Mouse (Mus musculus) heart, postnatal 36 days (tissue): ENCODE results near the gene Calhm6. TPM values are rescaled to one million over a fixed set of nuclear protein-coding genes. Genes with fewer than 3 reads are reported as not detected.

Source experiments
- DNase-seq, 2 experiments: peaks; one replicate each; pipeline ENCODE4 v3.0.0; 2021 to 2022
- intact Hi-C: fragments of 180-260 bp; cut with DNase I; formaldehyde crosslinking; loops from one replicate; pipeline ENCODE4 v1.15.1; 2025
- total RNA-seq, 2 experiments: library from RNA; stranded (reverse); gene quantifications; 2 replicates each; pipeline ENCODE4 v1.2.3; 2021

Gene Calhm6
- total RNA-seq, 2 experiments from 2014 or later: not detected

DNA sequence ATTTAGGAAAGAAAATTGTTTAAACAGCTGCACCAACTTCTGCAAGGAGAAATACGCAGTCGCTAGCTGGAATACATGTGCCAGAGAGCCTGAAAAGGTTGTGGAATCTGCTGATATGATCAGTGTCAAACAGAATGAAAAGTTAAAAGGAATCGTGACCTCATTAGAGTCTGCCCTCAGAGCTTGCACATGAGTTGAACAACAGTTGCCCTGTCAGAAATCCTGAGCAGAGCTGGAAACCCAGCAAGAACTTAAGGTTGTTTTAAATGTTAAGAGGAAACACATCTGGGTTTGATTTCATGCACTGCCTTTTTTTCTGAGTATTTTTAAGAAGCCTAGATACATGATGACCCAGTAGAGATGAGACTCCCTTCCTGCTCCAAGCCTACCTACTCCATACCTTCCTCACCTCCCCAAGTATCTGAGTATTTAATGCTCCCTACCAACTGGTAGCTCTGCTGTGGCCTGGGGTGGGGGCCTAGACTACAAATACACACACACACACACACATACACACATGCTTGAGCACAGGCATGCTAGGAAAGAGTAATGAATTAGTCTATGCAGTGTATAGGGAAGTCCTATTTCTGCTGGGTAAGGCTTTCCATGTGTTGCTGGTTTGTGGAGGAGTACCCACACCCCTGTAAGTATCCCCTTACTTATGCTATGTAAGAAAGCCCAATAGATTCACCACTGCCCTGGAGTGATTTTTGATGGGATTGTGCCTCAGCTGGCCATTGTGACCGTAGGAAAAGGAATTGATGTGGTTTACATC, 15.6 kb downstream of the Calhm6 start:
- DNase-seq: no peak
- intact Hi-C loops: no loop called here

DNA sequence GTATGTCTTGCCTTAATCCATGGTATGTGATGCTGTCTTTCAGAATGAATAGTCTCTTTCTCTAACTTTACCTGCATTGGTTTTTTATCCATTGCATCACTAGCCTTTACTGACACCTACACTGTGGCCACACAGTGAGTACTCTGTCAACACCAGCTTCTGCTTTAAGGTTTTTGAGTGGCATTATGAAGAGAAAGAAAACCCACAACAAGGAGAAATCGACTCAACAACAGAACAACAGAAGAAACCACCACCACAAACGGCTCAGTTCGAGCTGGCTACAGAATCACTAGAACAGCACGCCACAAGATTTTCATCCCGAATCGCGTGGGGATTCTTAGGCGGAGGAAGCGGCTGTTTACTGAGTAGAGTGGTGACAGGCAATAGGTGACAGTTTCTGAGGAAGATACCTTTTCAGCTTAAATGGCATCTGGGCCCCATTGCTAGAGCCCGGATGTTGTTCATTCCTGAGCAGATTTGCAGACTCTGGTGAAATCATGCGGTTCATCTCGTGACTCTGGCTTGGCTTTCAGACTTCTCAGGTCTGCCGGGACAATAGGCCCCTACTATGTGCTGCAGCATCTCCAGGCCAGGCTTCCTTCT, 16.8 kb downstream of the Calhm6 start:
- intact Hi-C loops: no loop called here
- DNase-seq: no peak

DNA sequence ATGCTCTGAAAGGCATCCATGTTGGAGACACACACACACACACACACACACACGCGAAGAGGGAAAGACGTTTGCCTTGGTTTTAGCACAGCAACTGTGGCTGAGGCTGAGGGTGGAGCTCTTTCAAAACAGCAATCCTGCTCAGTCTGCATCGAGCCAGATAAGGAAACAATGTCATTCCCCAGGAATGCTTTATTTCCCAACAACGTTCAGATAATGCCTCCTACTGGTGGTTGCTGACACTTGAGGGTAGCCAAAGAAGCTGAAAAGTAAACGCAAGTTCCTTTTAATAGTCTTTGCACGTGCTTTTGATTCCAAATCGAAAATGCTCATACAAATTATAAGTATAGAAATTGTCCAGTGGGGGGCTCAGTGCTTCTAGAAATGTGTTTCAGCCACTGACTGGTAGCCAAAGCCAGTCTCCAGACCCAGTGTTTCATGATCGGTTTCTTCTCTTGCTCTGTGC, 31.3 kb downstream of the Calhm6 start, which contains the start of gene Calhm5:
Gene Calhm5 (minus strand): TSS at position 102 of the 466 bp plus-strand sequence.
- intact Hi-C loops: loop anchor here (2.0 kb wide), 3 partner anchors 60 to 186 kb away; partner anchors contain the start of genes Trappc3l and Tspyl1
- peak; percentile 33 to 60 for DNase-seq

DNA sequence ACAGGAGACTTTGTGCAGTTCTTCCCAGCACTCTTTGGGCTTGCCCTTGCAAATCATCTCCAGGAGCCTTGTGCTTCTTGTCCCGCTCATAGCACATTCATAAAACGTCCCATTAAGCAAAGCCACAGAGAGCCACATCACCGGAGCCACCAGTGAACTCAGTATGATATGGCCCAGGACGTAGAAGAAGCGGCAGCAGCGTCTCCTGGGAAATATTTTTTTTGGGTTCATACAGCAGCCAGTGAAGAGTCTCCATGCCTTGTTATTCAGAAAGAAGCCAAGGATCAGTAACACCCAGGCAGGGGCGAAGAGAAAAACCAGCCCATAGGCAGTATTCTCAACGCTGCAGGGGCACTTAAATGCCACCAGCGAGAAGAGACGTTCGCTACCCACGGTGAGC, 31.8 kb downstream of the Calhm6 start:
- peak in 1 of 2 experiments; percentile 14 for DNase-seq
- intact Hi-C loops: loop anchor here (2.0 kb wide), 3 partner anchors 59 to 187 kb away; partner anchors contain the start of genes Trappc3l and Tspyl1

DNA sequence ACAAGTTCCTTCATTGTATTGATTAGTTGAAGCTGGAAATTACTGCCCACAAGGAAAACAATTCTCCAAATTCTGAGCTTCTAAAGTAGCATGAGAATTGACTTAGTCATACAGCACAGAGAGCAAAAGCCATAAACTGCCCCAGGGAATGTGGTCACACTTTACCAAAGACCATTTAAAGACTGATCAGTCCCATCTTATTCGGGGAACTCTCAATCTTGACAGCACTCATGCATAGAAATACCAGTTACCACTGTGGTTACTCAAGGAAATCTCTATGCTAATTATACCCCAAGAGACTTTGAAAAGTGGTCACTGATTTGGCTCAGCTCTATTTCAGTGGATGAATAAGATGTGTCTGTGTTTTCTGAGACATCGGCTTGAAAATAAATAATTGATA, 32.6 kb downstream of the Calhm6 start:
- intact Hi-C loops: no loop called here
- no peak for DNase-seq

DNA sequence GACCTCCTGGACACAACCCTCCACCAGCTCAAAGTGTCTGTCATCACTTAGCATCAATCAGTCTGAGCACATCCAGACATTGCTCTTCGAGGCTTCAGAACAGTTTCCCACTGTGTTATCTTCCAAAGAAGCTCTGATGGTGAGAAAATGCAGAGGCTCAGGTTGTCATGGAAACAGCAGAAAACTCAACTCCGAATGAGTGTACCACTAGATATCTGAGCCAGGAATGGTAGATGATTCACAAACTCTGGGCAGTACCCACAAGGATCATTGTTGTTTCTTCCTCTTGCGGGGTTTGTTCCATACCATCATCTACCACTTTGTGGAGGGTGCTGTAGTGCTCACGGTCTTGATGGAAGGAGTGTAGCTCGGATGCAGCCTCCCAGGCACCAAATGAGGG, 35.9 kb downstream of the Calhm6 start:
- intact Hi-C loops: no loop called here
- DNase-seq: no peak

DNA sequence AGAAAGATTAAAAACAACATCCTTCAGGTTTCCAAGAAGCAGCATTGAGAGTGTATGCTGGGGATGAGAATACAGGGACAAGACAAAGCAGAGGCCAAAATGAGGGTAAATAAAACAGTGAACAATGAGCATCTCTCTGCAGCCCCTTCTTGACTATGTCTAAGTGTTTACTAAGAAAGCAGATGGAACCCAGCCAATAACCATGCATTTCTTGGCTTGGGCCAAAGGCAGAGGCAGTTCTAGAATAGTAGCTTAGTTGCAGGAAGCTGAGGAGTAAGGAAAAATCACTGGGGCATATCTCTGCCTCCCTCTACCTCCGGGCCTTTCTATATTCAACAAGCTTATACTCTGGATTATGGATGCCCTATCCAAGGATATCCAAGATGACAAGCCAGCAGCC, 37.3 kb downstream of the Calhm6 start:
- DNase-seq: no peak
- intact Hi-C loops: no loop called here

DNA sequence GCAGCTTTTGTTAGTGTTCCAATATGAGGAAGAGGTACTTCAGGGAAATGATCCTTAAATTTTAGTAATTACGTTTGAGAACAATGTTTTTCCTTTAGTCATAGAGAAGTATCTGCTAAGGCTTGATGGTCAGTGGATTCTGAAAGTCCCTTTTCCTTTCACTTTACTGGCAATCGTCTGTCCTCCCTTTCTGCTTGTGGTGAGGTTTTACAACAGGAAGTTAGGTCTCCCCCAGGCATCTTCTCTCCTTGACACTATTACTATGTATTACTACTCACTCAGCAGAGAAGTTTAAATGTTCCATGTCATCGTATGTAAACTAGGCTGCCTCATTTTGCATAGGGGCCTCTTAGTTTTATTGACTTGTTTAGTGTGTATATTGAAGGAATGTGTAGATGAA, 38.3 kb downstream of the Calhm6 start:
- DNase-seq: no peak
- intact Hi-C loops: no loop called here

DNA sequence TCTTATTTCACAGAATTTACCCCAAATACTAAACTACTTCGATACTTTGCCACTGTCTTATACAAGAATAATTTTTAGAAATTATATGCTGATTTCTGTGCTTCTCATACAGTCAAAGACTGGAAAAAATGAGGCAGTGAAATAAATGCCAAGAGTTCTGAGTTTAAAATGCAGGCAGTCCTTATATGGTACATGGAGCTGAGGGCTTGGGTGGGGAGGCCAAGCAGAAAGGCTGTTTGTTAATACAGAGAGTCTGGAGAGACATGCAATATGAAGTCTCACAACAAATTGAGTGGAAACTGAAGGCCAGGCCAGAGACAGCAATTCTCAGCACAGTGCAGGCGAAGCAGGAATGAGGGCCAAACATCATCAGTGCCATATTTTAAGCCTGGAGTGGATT, 39.3 kb downstream of the Calhm6 start:
- intact Hi-C loops: no loop called here
- DNase-seq: no peak

DNA sequence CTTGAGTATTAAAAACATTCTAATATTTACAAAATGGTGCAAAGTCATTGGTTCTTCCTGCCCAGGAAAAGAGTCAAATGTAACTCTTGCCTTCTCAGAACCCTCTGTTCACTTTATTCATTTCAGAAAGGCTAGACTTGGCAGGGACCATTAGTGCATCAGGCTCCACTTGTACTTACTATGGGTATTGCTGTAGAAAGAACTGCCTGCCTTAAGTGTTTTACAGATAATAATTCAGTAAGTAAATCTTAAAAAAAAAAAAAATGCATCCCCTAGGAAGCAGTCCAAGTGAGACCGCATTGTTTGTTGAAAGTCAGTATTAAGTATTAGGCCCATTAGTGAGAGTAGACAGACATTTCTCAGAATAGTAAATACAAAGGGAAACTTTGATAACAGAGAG, 41.3 kb downstream of the Calhm6 start:
- intact Hi-C loops: no loop called here
- no peak for DNase-seq

Other genes with a start within 250 kb of the Calhm6 start
- not detected for gene Rsph4a, start 222.9 kb downstream of the Calhm6 start, total RNA-seq
- gene Zup1, start 176.7 kb downstream of the Calhm6 start, total RNA-seq: 1 to 10 TPM; 6.9 to 7.4 TPM
- 100 to 1,000 TPM; 121 to 129 TPM for gene Rwdd1, start 108.4 kb downstream of the Calhm6 start, total RNA-seq
- gene Trappc3l, start 90.4 kb downstream of the Calhm6 start, total RNA-seq: not detected
- not detected for gene Calhm4, start 83.7 kb downstream of the Calhm6 start, total RNA-seq
- 1 to 10 TPM in 1 of 2 experiments, under 1 TPM in 1; 1.00 to 1.4 TPM for gene Calhm5, start 31.5 kb downstream of the Calhm6 start, total RNA-seq
- 1 to 10 TPM; 5.8 to 6.4 TPM for gene Dse, start 79.7 kb upstream of the Calhm6 start, total RNA-seq
- gene Tspyl1, start 154.2 kb upstream of the Calhm6 start, total RNA-seq: 10 to 100 TPM; 58.2 to 61.7 TPM
- gene Tspyl4, start 169.5 kb upstream of the Calhm6 start, total RNA-seq: 10 to 100 TPM in 1 of 2 experiments, 1 to 10 TPM in 1; 8.4 to 12.2 TPM